Mouse (Mus musculus) stomach, postnatal 0 days (tissue): ENCODE measurements at regions not wholly inside any gene's neighbourhood (a gene's known extent, or its start where the extent isn't known, plus 50 kb on each side); places are given as distances from the start of the nearest gene placed in this dataset.

ENCODE experiments used
- ATAC-seq: fragments of 200-750 bp; cut with Nextera tagmentation; 2 replicates; pipeline ENCODE4 v1.8.0; 2017; ENCODE audit not compliant: low FRiP score, low TSS enrichment
- DNase-seq: peaks from one replicate; pipeline ENCODE4 v3.0.0-alpha.2; 2016; ENCODE audit warnings: low spot score
- H3K27ac ChIP-seq: fragments of 300-500 bp; sonication (generic); replicated peaks from 2 replicates; pipeline ENCODE4 v1.5.1; 2014; ENCODE audit warnings: mild to moderate bottlenecking, control low read depth
- H3K27me3 ChIP-seq: fragments of 300-500 bp; sonication (generic); 2 replicates; pipeline ENCODE4 v1.6.1; 2014; ENCODE audit warnings: low read length; ENCODE audit not compliant: control insufficient read depth, insufficient read depth
- H3K36me3 ChIP-seq: fragments of 300-500 bp; sonication (generic); 2 replicates; pipeline ENCODE4 v1.6.1; 2014; ENCODE audit warnings: low read length, mixed read lengths; ENCODE audit not compliant: control insufficient read depth, insufficient read depth
- H3K4me1 ChIP-seq: fragments of 300-500 bp; sonication (generic); replicated peaks from 2 replicates; pipeline ENCODE4 v1.6.1; 2014; ENCODE audit warnings: antibody characterized with exemption; ENCODE audit not compliant: control insufficient read depth, insufficient read depth
- H3K4me2 ChIP-seq: fragments of 300-500 bp; sonication (generic); replicated peaks from 2 replicates; pipeline ENCODE4 v1.6.1; 2014; ENCODE audit warnings: low read depth, mild to moderate bottlenecking, control low read depth, moderate library complexity
- H3K4me3 ChIP-seq: fragments of 300-500 bp; sonication (generic); 2 replicates; pipeline ENCODE4 v1.5.1; 2014; ENCODE audit warnings: low read depth, low read length, control low read depth
- H3K9ac ChIP-seq: fragments of 300-500 bp; sonication (generic); 2 replicates; pipeline ENCODE4 v1.6.1; 2014; ENCODE audit warnings: mild to moderate bottlenecking, low read length, control low read depth, mixed read lengths
- H3K9me3 ChIP-seq: fragments of 300-500 bp; sonication (generic); 2 replicates; pipeline ENCODE4 v1.6.1; 2016; ENCODE audit warnings: low read length; ENCODE audit not compliant: control insufficient read depth
- CTCF ChIP-seq: IDR thresholded peaks from 2 replicates; pipeline ENCODE4 v1.5.1; 2016; ENCODE audit warnings: antibody characterized with exemption, low read depth, mild to moderate bottlenecking, moderate library complexity
- EP300 ChIP-seq: optimal IDR thresholded peaks from 2 replicates; pipeline ENCODE3; 2016; ENCODE audit warnings: antibody characterized with exemption
- WGBS: fragments of 180-500 bp; shearing (Covaris S2); extraction: QIAGEN DNeasy Blood & Tissue Kit; methylation state at CpG from one replicate; pipeline ENCODE4 v1.1.7; 2014; 5-methylcytosine and 5-hydroxymethylcytosine counted together

GRCm38 (mm10) chr8:87236438-87236837 lies 236.0 kb downstream of the Cbln1 start:
- DNase-seq = no peak
- WGBS = 75% methylated on average over 11 of the region's 11 CpGs

GRCm38 (mm10) chr8:87235341-87236075 lies 236.9 kb downstream of the Cbln1 start:
- H3K27ac ChIP-seq = no peak overlapping the region
- no peaks in the 10 kb centered on the region for H3K4me1 ChIP-seq
- WGBS = 37% methylated on average over 18 of the region's 18 CpGs
- peak overlapping the region; percentile 5; the same call in 1 of the 2 replicates for H3K4me2 ChIP-seq
- no peaks in the 10 kb centered on the region for H3K27me3 ChIP-seq
- no peak overlapping the region for H3K9ac ChIP-seq
- no peak for DNase-seq
- ATAC-seq = no peak
- no peak overlapping the region for H3K4me3 ChIP-seq
- H3K9me3 ChIP-seq = no peaks in the 10 kb centered on the region
- TF ChIP-seq CTCF = no peak
- no peaks in the 10 kb centered on the region for H3K36me3 ChIP-seq

More at GRCm38 (mm10) chr8:87236438-87236837, 236.0 kb downstream of the Cbln1 start:
- TF ChIP-seq CTCF (no peak), EP300 (no peak)
- Histone ChIP-seq H3K4me1 (no peaks in the 10 kb centered on the region), H3K36me3 (no peaks in the 10 kb centered on the region), H3K4me3 (no peak overlapping the region), H3K9me3 (no peaks in the 10 kb centered on the region), H3K27ac (no peak overlapping the region), H3K4me2 (no peak overlapping the region), H3K9ac (no peak overlapping the region), H3K27me3 (no peaks in the 10 kb centered on the region)
- no peak for ATAC-seq

DNA sequence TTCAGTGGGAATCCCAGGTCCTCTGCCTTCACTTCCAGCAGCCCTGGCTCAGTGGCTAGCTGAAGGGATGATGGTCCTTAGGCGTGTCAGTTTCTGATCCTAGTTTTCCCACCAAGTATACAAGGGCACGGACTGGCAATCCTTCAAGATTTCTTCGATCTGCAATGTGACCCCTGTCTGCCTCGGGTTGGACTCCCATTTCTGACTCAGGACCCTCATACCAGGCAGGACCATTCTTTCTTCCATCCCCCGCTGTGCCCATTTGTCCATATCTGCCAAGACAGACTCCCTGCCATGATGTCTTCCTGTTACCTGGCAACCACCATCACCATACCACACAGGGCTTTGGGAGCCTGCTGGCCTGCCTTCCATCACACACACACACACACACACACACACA lies 238.1 kb downstream of the Cbln1 start:
- H3K9me3 ChIP-seq = no peaks in the 10 kb centered on the region
- ATAC-seq (no peak), DNase-seq (no peak)
- H3K4me1 ChIP-seq = no peaks in the 10 kb centered on the region
- WGBS = 84% methylated on average over 5 of the region's 5 CpGs
- H3K4me3 ChIP-seq = no peak overlapping the region
- H3K9ac ChIP-seq = no peak overlapping the region
- H3K36me3 ChIP-seq = no peaks in the 10 kb centered on the region
- H3K27ac ChIP-seq = no peak overlapping the region
- H3K4me2 ChIP-seq = no peak overlapping the region
- no peaks in the 10 kb centered on the region for H3K27me3 ChIP-seq
- TF ChIP-seq CTCF = no peak
- no peak for TF ChIP-seq EP300

- H3K4me3 ChIP-seq = no peak overlapping the region
- TF ChIP-seq EP300 (no peak), CTCF (no peak)
- H3K4me1 ChIP-seq = no peaks in the 10 kb centered on the region
- no peak overlapping the region for H3K27ac ChIP-seq
- no peak for DNase-seq
- 0 out of 2 replicates have a peak, but pooled peaks have one; percentile 29 for ATAC-seq
- no peaks in the 10 kb centered on the region for H3K27me3 ChIP-seq
- H3K36me3 ChIP-seq = no peaks in the 10 kb centered on the region
- no peak overlapping the region for H3K4me2 ChIP-seq
- WGBS = 40% methylated on average over 10 of the region's 10 CpGs
- H3K9ac ChIP-seq = no peak overlapping the region
- H3K9me3 ChIP-seq = no peaks in the 10 kb centered on the region
Measured at GRCm38 (mm10) chr8:87233805-87234331, 238.5 kb downstream of the Cbln1 start.

DNA sequence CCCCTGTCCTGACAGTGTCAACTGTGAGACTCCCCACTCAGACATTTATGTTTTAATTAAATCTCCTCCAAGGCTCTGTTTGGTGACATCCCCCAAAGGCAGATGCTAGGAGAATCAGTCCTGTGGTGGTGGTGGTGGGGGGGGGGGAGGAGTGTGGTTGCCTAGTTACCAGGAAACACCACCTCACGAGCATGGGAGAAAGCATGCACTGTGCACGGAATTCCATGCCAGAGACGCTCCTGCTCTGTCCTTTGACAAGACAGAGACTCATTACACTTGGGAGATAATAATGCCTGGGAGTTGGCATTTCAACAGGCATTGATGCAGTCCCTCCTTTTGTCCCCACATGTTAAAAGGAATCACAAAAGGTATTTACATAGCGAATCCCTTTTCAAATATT lies 240.6 kb downstream of the Cbln1 start:
- TF ChIP-seq CTCF (no peak), EP300 (no peak)
- Histone ChIP-seq H3K27me3 (no peaks in the 10 kb centered on the region), H3K9me3 (no peaks in the 10 kb centered on the region), H3K9ac (no peak overlapping the region), H3K27ac (no peak overlapping the region), H3K36me3 (no peaks in the 10 kb centered on the region), H3K4me3 (no peak overlapping the region), H3K4me1 (no peaks in the 10 kb centered on the region), H3K4me2 (no peak overlapping the region)
- ATAC-seq (no peak), DNase-seq (no peak)
- 31% methylated on average over 4 of the region's 4 CpGs for WGBS

DNA sequence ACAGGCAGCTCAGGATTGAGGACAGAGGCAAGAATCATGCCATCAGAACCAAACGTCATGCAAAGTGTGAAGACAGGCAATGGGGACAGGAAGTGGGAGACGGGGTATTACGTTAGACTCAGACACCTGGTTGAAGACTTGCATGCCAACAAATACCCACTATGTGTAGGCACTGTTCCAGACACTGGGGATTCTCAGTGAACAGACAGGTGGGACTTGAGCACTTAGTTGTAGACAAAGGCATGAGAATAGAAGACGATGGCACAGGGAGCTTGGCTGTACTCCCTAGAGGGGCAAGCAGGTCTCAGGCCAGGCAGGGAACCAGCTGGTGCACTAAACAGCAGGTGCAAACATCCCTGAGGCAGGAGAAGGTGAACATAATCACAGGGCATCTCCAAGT lies 242.3 kb downstream of the Cbln1 start:
- Histone ChIP-seq H3K9ac (no peak overlapping the region), H3K9me3 (no peaks in the 10 kb centered on the region), H3K36me3 (no peaks in the 10 kb centered on the region), H3K27ac (no peak overlapping the region), H3K4me3 (no peak overlapping the region), H3K27me3 (no peaks in the 10 kb centered on the region), H3K4me2 (no peak overlapping the region), H3K4me1 (no peaks in the 10 kb centered on the region)
- DNase-seq = no peak
- ATAC-seq = no peak
- TF ChIP-seq CTCF = no peak
- WGBS = 86% methylated on average over 4 of the region's 4 CpGs
